Mouse (Mus musculus) liver, adult (tissue): ENCODE measurements around the gene Dnaaf5.

Experiments used
- GATA4 ChIP-seq: IDR thresholded peaks from 2 replicates; pipeline ENCODE4 v1.6.1; 2014; ENCODE audit warnings: mild to moderate bottlenecking, low read length; ENCODE audit not compliant: insufficient replicate concordance

Gene Dnaaf5

DNA sequence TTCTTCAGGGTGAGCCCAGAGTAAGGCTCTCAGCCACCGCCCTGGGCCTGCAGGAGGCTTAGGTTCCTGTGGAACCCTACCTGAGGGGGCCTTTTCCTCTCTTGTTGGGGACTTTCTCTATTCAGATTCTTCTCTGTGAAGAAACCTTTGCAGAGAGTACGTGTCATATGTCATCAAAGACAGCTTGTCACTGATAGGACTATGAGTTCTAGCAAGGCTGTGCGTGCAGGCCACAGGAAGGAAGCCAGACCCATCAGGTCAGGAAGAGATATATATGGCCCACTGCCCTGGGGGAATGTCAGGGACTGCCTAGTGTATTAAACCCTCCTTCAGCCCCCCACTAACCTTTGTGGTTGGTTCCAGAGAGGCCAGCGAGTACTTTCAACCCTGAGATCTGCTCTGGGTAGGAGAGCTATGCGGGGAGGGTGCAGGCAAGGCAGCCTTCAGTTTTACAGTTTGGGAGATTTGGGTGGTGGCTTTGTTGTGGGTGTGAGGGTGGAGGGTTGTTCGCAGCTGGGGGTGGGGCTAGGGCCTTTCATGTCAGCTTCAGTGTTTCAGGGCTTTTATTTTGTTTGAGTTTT, 16.8 kb downstream of the Dnaaf5 start:
- TF ChIP-seq GATA4: no peak

DNA sequence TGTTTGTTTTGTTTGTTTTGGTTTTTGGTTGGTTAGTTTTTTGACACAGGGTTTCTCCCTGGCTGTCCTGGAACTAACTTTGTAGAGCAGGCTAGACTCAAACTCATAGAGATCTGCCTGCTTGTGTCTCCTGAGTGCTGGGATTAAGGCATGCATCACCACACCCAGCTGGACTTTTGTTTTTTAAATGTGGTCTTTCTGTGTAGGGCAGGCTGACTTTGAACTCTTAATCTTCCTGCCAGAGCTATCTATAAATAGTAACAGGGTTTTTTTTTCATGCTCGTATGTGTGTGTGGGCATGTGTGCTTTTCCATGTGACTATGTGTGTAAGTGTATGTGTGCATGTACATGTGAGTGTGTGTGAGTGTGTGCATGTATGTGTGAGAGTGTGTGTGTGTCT, 17.5 kb downstream of the Dnaaf5 start:
- no peak for TF ChIP-seq GATA4

DNA sequence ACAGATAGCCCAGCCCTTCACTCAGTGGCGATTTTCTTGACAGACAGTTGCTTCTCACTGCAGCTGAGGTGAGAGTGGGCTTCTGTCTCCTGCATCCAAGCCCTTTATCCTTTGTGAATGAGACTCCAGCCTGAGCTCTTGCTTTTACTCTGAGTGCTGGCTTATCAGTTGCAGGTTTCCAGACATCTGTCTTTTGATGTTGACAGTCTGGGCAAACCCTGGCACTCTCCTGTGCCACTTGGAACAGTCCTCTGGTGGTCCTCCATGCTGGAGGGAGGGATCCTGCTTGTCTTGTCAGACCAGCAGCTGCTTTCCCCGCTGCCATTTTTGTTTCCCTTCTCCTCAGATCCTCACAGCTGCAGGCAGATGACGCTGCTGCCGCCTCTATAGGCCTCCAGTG, 21.9 kb downstream of the Dnaaf5 start:
- no peak for TF ChIP-seq GATA4

DNA sequence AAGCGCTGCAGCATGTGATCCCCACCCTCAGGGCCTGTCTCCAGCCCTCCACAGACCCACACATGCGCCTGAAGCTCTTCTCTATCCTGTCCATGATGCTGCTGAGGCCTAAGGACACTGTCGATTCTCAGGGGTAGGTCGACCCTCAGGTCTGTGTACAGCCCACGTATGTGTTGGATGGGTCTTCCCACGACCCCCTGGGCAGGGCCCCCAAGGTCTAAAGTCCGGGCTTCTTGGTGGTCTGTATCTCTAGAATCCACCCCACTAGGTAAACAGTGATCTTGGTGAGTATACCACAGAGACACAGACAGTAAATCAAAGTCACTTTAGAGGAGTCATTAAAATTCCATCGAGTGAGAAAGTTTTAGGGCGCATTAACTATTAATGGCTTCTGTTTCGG, 24.1 kb downstream of the Dnaaf5 start:
- TF ChIP-seq GATA4: no peak

DNA sequence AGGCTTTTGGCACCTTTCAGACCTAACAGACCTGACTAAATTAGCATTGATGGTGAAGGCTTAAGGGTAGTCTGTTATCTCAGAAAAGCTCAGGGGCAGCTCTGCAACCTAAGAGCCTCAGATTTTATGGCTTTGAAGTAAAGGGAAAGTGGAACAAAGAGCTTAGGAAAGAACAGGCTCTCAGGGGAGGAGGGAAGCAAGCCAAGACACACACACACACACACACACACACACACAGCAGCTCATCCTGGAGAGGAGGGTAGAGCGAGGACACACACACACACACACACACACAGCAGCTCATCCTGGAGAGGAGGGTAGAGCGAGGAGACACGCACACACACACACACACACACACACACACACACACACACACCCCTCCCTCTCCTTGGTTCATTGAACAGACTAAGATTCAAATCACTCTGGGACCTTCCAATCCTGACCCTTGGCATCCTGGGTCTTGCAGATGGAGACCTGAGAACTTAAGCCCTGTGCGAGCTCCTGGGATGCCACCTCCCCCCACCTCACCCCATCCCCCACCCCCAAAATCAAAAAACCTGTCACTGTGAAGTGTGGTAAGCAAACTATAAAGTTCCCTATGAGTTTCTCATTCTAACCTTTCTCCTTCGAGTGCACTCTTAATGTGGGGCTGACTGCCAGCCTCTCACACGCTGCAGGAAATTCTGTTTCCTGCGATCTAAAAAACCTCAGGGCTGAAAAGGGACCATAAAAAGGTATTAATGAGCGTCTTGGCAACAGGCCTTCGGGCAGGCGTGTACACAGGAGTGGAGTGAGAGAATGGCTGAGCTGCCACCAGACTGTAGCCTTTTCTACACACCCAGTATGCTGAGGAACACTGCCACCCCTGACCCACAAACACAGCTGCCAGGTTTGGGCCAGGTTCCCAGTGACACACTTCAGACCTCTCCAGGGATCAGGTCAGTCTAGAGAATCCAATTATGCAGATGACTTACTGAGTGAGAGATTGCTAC, 24.8 kb downstream of the Dnaaf5 start:
- no peak for TF ChIP-seq GATA4

DNA sequence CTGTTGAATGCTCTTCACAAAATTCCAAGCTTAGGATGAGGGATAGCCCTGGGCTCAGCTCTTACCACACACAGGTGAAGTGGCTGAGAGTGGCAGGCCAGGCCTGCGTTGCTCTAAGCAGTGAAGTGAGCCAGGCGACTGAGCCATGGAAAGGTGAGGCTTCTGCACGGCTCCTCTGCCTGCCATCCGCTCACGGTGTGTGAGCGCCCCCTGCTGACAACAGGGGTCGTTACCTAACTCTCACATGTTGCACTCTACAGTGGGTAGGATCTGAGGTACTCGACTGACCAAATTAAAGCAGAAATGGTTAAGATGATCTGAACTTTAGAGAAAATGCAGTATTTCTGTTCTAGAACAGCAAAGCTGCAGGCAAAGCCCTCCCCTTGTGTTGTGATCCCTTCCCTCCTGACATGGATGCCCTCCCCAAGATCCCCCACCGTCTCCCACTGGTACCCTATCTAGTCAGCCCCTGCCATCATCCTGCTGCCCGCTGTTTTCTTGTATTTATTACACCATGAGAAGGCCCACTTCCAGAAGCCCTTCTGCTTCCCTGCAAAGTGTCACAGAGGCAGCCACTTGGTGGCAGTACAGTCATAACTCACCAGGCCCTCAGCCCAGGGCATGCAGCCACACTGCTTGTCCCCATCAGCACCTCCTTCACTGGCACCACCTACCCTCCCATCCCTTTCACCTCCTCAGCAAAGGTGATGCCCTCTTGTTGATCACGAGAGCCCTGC, 29.0 kb downstream of the Dnaaf5 start:
- TF ChIP-seq GATA4: no peak

DNA sequence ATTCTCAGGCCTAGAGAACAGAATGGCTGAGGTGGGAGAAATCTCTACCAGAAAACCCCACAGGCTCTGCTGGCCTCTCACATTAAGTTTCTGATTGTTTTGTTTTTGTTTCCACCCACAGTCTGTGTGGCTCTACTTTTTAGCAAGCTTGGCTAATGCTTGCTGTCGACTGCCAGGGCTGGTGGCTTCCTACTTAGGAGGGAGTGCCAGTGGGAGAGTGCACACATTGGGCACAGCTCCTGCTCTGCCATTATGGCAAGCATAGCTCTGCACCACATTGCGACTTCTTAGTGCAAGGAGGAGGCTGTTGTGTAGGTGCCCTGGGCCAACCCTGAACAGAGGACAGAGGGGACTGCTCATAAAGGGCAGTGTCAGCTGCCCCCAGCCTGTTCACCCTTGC, 33.1 kb downstream of the Dnaaf5 start:
- no peak for TF ChIP-seq GATA4

DNA sequence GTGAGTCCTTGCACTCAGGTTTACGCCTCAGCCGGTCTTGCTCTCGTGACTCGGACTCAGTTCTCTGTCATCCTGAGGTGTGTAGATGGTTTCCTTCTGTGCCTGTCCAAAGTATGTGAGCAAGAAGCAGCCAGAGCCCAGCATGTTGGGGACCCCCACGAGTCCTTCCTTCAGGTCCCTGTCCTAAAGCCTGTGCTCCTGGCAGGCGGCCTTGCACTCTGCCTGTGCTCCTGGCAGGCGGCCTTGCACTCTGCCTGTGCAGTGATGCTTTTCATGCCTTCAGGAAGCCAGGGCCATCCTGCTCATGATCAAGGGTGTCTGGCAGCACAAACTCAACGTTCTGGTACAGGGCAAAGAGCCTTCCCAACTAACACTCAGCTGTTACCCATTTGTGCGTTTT, 33.6 kb downstream of the Dnaaf5 start:
- TF ChIP-seq GATA4: no peak

DNA sequence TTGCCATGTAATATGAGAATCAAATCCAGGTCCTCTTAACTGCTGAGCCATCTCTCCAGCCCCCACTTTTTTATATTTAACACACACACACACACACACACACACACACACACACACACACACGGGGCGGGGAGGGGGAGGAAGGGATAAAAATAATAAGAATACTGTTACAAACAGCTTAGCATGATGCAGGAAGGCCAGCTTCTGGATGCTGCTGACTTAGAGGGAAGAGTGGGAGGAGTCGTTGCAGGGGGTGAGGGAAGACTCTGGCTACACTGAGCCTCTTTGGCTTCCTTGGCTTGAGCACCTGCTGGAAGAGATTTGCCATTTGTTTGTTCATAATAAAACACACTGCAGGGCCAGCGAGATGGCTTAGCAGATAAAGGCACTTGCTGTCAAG, 34.9 kb downstream of the Dnaaf5 start:
- no peak for TF ChIP-seq GATA4

DNA sequence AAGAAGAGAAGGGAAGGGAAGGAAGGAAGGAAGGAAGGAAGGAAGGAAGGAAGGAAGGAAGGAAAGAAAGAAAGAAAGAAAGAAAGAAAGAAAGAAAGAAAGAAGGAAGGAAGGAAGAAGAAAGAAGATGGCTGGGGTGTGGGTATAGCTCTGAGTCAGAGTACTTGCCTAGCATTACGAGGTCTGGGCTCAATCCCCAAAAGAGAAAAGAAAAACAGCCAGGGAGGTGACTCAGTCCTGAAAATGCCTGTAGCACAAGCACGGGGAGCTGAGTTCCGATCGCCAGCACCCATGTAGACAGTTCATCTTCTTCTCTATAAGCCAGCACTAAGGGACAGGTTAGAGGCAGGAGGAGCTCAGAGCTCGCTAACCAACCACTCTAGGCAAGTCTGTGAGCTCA, 39.7 kb downstream of the Dnaaf5 start:
- no peak for TF ChIP-seq GATA4

DNA sequence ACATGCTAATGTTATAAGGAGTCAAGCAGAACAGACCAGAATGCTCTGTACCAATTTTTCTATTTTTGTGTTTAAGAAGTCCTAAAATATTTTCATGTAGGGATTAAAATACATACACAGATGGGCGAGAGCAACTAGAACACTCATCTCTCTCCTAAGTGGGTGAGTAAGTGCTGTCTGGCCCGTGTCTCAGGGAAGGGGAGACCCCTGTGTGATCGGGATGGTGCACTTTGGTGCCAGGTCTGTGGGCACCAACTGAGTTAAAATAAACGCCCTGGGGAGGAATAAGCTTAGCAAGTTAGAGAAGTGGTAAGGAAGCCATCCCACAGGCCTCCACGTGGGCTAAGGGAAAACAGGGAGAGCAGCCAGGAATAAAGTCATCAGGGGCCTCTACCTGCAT, 40.9 kb downstream of the Dnaaf5 start:
- no peak for TF ChIP-seq GATA4

DNA sequence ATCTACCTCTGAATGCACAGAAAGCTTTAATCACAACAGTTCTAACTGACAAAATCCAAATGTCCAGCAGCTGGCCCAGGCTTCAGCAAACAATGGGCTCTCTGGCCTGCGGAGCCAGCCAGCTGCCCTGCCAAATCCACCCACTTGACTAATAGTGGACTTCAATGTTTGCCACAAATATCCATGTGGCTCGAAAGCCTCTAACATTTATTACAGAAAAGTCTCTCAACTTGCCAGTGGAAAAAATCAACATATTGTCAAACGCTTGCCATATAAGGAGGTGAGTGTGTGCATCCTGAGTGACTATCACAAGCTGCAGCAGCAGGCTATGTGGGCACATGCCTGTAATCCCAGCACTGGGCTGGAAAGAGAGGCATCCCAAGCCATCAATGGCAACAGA, 48.8 kb downstream of the Dnaaf5 start:
- no peak for TF ChIP-seq GATA4

DNA sequence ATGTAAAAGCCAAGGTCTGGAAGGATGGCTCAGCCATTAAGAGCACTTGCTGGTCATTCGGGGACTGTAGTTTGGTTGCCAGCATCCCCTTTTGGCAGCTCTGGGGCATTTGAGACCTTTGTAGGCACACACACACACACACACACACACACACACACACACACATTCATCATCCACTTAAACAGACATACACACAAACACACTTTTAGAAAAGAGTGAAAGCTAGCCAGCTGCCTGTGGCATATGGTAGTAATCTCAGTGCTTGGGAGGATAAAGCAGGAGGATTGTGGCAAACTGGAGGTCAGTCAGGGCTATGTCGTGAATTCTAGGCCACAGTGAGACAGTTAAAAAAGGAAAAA, 49.6 kb downstream of the Dnaaf5 start:
- TF ChIP-seq GATA4: no peak

DNA sequence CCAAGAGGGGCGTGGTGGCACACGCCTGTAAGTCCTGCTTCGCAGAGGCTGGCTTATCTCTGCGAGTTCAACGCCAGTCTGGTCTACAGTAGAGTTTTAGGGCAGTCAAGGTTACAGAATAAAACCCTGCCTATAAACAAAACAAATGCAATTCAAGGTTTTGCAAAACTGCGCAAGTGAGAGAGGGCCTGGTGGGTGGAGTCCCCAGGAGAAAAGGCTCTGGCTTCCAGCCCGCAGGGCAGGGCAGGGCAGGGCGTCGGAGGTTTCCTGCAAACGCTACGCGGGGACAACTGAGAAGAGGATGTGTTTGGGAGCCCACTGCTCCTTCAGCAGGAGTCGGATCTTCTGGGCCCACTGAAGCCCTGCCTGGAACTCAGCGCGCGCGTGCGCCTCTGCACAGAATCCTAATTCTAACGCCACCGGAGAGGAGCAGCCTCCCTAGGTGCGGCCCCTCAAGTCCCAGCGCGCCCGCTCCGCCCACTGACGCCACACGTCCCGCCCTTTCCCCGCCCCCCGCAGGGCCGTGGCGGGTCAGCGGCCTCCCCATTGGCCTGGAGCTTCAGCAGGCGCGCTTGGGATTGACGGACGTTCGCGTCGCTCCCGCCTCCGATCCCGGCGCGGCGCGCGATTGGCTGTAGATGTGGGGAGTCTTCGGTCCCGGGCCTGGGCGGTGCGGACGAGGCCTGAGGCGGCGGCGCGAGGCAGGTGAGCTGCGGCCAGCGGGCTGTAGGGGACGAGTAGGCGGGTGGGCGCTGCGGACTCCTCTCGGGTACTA, 50.2 kb downstream of the Dnaaf5 start, which contains the start of gene Sun1:
Gene Sun1, plus strand, starts transcription at position 643 of the 775 bp plus-strand sequence.
- TF ChIP-seq GATA4: peak; percentile 68; the same call in 1 of the 2 replicates

DNA sequence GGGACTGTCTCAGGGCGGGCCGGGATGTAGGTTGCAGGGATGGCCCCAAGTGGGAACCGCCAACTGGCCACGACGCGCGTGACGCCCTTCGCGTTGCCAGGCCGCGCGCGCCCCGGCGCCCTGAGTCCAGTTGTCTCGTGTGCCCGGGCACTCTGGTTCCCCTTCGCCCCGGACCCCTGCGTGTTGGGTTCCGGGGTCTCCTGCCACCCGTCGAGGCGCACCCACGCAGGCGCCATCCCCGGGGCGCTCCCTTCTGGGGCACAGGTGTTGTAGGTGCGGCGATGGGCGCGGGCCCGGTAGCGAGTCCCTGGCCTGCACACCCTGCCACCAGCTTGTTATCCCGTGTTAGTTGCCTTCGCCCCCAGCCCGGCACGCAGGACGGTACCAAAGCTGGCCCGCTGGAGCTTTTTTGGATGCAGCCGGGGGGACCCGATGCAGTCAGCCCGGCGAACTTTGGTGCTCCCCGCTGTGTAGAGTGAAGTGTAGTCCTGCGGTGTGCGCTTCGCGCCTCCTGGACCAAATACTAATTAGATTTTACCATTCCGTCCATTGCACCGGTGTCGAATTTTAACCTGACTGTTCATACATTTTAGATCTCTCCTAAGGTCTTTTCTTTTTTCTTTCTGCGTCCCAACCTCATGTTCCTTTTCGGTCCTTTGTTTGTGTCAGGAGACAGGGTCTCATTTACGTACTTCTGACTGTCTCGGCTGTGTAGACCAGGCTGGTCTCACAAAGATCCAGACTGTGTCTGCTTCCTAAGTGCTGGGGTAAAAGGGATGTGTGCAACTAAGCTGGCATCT, 50.9 kb downstream of the Dnaaf5 start:
- no peak for TF ChIP-seq GATA4

DNA sequence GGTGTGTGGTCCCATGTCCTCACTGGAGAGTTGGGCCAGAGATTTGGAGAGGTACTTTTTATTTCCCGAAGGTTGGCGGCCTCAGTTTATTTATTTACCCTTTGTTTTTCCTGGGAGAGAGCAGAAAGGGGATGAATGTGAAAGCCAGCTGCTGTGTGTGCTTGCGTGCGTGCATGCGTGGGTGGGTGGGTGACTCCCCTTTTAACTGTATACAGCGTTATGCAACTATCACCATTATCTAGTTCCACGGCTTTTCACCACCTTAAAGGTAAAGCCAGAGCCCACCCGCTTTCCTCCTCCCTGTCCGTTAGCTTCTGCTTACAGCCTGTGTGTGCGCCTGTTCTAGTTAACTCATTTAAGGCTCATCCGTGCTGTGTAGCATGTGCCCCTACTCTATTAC, 52.1 kb downstream of the Dnaaf5 start:
- no peak for TF ChIP-seq GATA4
